Mouse (Mus musculus): ENCODE measurements around the gene Hnrnpa0. TPM values are rescaled to one million over a fixed set of nuclear protein-coding genes. Genes with fewer than 3 reads are reported as not detected.

Gene Hnrnpa0
- total RNA-seq, 2 experiments from 2014 or later = 44.4 to 78.2 TPM

Other genes starting within 250 kb of the Hnrnpa0 start
- gene Spock1, start 220.2 kb downstream of the Hnrnpa0 start, total RNA-seq (2015) = not detected in 2 replicates
- gene Spock1, start 220.2 kb downstream of the Hnrnpa0 start, total RNA-seq (2017) = not detected in 2 replicates
- 0.07 and 0.09 TPM in 2 replicates for gene Klhl3, start 15.0 kb downstream of the Hnrnpa0 start, total RNA-seq (2015)
- gene Klhl3, start 15.0 kb downstream of the Hnrnpa0 start, total RNA-seq (2017) = 0.11 and 0.12 TPM in 2 replicates
- gene Idnk, start 29.1 kb upstream of the Hnrnpa0 start, total RNA-seq (2015) = 52.9 and 53.8 TPM in 2 replicates
- gene Idnk, start 29.1 kb upstream of the Hnrnpa0 start, total RNA-seq (2017) = 36.7 and 38.7 TPM in 2 replicates
- 48.1 and 49.5 TPM in 2 replicates for gene Ubqln1, start 87.1 kb upstream of the Hnrnpa0 start, total RNA-seq (2015)
- gene Ubqln1, start 87.1 kb upstream of the Hnrnpa0 start, total RNA-seq (2017) = 55.3 and 61.5 TPM in 2 replicates
- gene Gkap1, start 147.1 kb upstream of the Hnrnpa0 start, total RNA-seq (2015) = 8.9 and 16.6 TPM in 2 replicates
- gene Gkap1, start 147.1 kb upstream of the Hnrnpa0 start, total RNA-seq (2017) = 7.9 and 10.0 TPM in 2 replicates
- gene Kif27, start 230.6 kb upstream of the Hnrnpa0 start, total RNA-seq (2015) = not detected in 2 replicates
- not detected in 2 replicates for gene Kif27, start 230.6 kb upstream of the Hnrnpa0 start, total RNA-seq (2017)